Comparison of ENCODE assay signal across 8 mouse cellular contexts in genomic region chr16:22856773-22857172, GRCm38 (mm10). TPM values are rescaled to one million over a fixed set of nuclear protein-coding genes. Genes with fewer than 3 reads are reported as not detected.
DNase-seq lines count a peak whose midpoint lies in the region; ATAC-seq and TF ChIP-seq lines count a peak whose summit lies in the region.

No protein-coding gene starts in this region.

- no peaks in the 10 kb centered on the region for H3K27me3 ChIP-seq in kidney, embryonic 14.5 days (ENCODE audit: control insufficient read depth, insufficient read depth, low read length)
- no peaks in the 10 kb centered on the region for H3K27me3 ChIP-seq in hindbrain, embryonic 10.5 days (ENCODE audit: insufficient read depth, poor library complexity, severe bottlenecking)
- H3K27me3 ChIP-seq in midbrain, embryonic 11.5 days (ENCODE audit: control insufficient read depth, insufficient read depth, low read length), result no peaks in the 10 kb centered on the region; the same call in 1 of the 2 replicates

- peak overlapping the region; percentile 57 for H3K9ac ChIP-seq in kidney, embryonic 14.5 days (ENCODE audit: low read depth, low read length)
- peak overlapping the region; percentile 61 for H3K9ac ChIP-seq in midbrain, embryonic 11.5 days (ENCODE audit: low read length)

- DNase-seq in kidney, postnatal 10 days, result no peak
- DNase-seq in hindbrain, embryonic 10.5 days (ENCODE audit: low spot score), result no peak
- no peak for DNase-seq in midbrain, embryonic 11.5 days (ENCODE audit: low spot score, missing footprints)
- no peak for DNase-seq in B cell, adult 2 months
- DNase-seq in kidney, adult 18-20 months, result no peak
- no peak for DNase-seq in frontal cortex, postnatal 10 days (ENCODE audit: low spot score in 2 of 2)

- no peak for ATAC-seq in kidney, embryonic 14.5 days (ENCODE audit: low FRiP score, low TSS enrichment)
- ATAC-seq in midbrain, embryonic 11.5 days (ENCODE audit: low FRiP score), result no peak

- H3K9me3 ChIP-seq in kidney, embryonic 14.5 days (ENCODE audit: control insufficient read depth, low read length), result no peaks in the 10 kb centered on the region
- no peaks in the 10 kb centered on the region for H3K9me3 ChIP-seq in hindbrain, embryonic 10.5 days
- no peaks in the 10 kb centered on the region for H3K9me3 ChIP-seq in midbrain, embryonic 11.5 days (ENCODE audit: control insufficient read depth, low read length)

- H3K27ac ChIP-seq in kidney, embryonic 14.5 days (ENCODE audit: low read depth, low read length), result peak overlapping the region; percentile 4; the same call in 1 of the 2 replicates
- H3K27ac ChIP-seq in bone marrow, adult 2 months (ENCODE audit: control insufficient read depth, insufficient read depth, low read depth, low read length, poor library complexity), result peak overlapping the region; percentile 75
- H3K27ac ChIP-seq in hindbrain, embryonic 10.5 days, result peak overlapping the region; percentile 86
- H3K27ac ChIP-seq in midbrain, embryonic 11.5 days (ENCODE audit: low read depth, low read length), result no peak overlapping the region

- no peak for TF ChIP-seq CTCF in bone marrow, adult 2 months (IDR thresholded peaks at IDR 0.05; ENCODE audit: control insufficient read depth, insufficient read depth, low read length)

- H3K36me3 ChIP-seq in kidney, embryonic 14.5 days (ENCODE audit: control insufficient read depth, insufficient read depth, low read length), result peaks cover 4% of the 10 kb centered on the region; the same call in 1 of the 2 replicates
- peaks cover 25% of the 10 kb centered on the region for H3K36me3 ChIP-seq in hindbrain, embryonic 10.5 days
- H3K36me3 ChIP-seq in midbrain, embryonic 11.5 days (ENCODE audit: control insufficient read depth, insufficient read depth, low read length), result no peaks in the 10 kb centered on the region

- H3K4me1 ChIP-seq in kidney, embryonic 14.5 days (ENCODE audit: control insufficient read depth, insufficient read depth, low read length), result 0 out of 2 replicates have a peak, but pooled peaks cover 6% of the 10 kb centered on the region
- peaks cover 3% of the 10 kb centered on the region for H3K4me1 ChIP-seq in bone marrow, adult 2 months (ENCODE audit: control insufficient read depth, insufficient read depth, low read length)
- H3K4me1 ChIP-seq in hindbrain, embryonic 10.5 days (replicated peaks), result peaks cover 23% of the 10 kb centered on the region
- peaks cover 12% of the 10 kb centered on the region for H3K4me1 ChIP-seq in midbrain, embryonic 11.5 days (ENCODE audit: control insufficient read depth, insufficient read depth, low read length)

- peak overlapping the region; percentile 65 for H3K4me3 ChIP-seq in kidney, embryonic 14.5 days (ENCODE audit: low read length)
- H3K4me3 ChIP-seq in bone marrow, adult 2 months (replicated peaks; ENCODE audit: control insufficient read depth, low read depth, low read length), result peak overlapping the region; percentile 60
- peak overlapping the region; percentile 98 for H3K4me3 ChIP-seq in hindbrain, embryonic 10.5 days
- H3K4me3 ChIP-seq in midbrain, embryonic 11.5 days (ENCODE audit: low read depth, low read length), result peak overlapping the region; percentile 91

- WGBS in kidney, embryonic 14.5 days, result 9% methylated on average over 9 of the region's 9 CpGs
- WGBS in bone marrow, adult 2 months, result 6% methylated on average over 9 of the region's 9 CpGs
- 20% methylated on average over 9 of the region's 9 CpGs for WGBS in hindbrain, embryonic 10.5 days
- 18% methylated on average over 9 of the region's 9 CpGs for WGBS in midbrain, embryonic 11.5 days

- no peak for TF ChIP-seq POLR2A in bone marrow, adult 2 months (IDR thresholded peaks at IDR 0.05; ENCODE audit: borderline replicate concordance, control insufficient read depth, low read depth, low read length)

- peak overlapping the region; percentile 86 for H3K4me2 ChIP-seq in kidney, embryonic 14.5 days (replicated peaks; ENCODE audit: low read depth, low read length)
- peak overlapping the region; percentile 87 for H3K4me2 ChIP-seq in midbrain, embryonic 11.5 days

RNA-seq across cellular contexts. Expression of gene Tbccd1, which starts 0.7 kb away (rescaled TPM):
- 25.3 and 36.0 TPM in 2 replicates for polyA plus RNA-seq in kidney, embryonic 14.5 days (2014; fragmentation: Nextera tagmentation; extraction: Ambion mirVana)
- 12.3 and 15.6 TPM in 2 replicates for polyA plus RNA-seq in bone marrow, adult 2 months (2011; ENCODE audit: insufficient read depth, insufficient read length, low replicate concordance, missing spikeins)
- 32.3 and 37.6 TPM in 2 replicates for polyA plus RNA-seq in hindbrain, embryonic 10.5 days (2016; fragmentation: Nextera tagmentation; extraction: Ambion mirVana)
- 36.3 and 40.2 TPM in 2 replicates for polyA plus RNA-seq in midbrain, embryonic 11.5 days (2014; fragmentation: Nextera tagmentation; extraction: Ambion mirVana)

RNA-seq across cellular contexts. Expression of gene Dnajb11, which starts 0.9 kb away (rescaled TPM):
- 73.6 and 112 TPM in 2 replicates for polyA plus RNA-seq in kidney, embryonic 14.5 days (2014; fragmentation: Nextera tagmentation; extraction: Ambion mirVana)
- polyA plus RNA-seq in bone marrow, adult 2 months (2011; ENCODE audit: insufficient read depth, insufficient read length, low replicate concordance, missing spikeins), result 55.1 and 92.5 TPM in 2 replicates
- 93.2 and 98.3 TPM in 2 replicates for polyA plus RNA-seq in hindbrain, embryonic 10.5 days (2016; fragmentation: Nextera tagmentation; extraction: Ambion mirVana)
- 100 and 104 TPM in 2 replicates for polyA plus RNA-seq in midbrain, embryonic 11.5 days (2014; fragmentation: Nextera tagmentation; extraction: Ambion mirVana)

RNA-seq across cellular contexts. Expression of gene Ahsg, which starts 34.3 kb away (rescaled TPM):
- polyA plus RNA-seq in kidney, embryonic 14.5 days (2014; fragmentation: Nextera tagmentation; extraction: Ambion mirVana), result 0.31 and 1.1 TPM in 2 replicates
- 15.5 and 61.2 TPM in 2 replicates for polyA plus RNA-seq in bone marrow, adult 2 months (2011; ENCODE audit: insufficient read depth, insufficient read length, low replicate concordance, missing spikeins)
- polyA plus RNA-seq in hindbrain, embryonic 10.5 days (2016; fragmentation: Nextera tagmentation; extraction: Ambion mirVana), result 0.31 TPM in 1 of 2 replicates, not detected in the other
- 0.14 TPM in 1 of 2 replicates, not detected in the other for polyA plus RNA-seq in midbrain, embryonic 11.5 days (2014; fragmentation: Nextera tagmentation; extraction: Ambion mirVana)

RNA-seq across cellular contexts. Expression of gene Crygs, which starts 45.4 kb away (rescaled TPM):
- 0.26 TPM in 1 of 2 replicates, not detected in the other for polyA plus RNA-seq in kidney, embryonic 14.5 days (2014; fragmentation: Nextera tagmentation; extraction: Ambion mirVana)
- polyA plus RNA-seq in bone marrow, adult 2 months (2011; ENCODE audit: insufficient read depth, insufficient read length, low replicate concordance, missing spikeins), result not detected in 2 replicates
- polyA plus RNA-seq in hindbrain, embryonic 10.5 days (2016; fragmentation: Nextera tagmentation; extraction: Ambion mirVana), result 0.84 TPM in 1 of 2 replicates, not detected in the other
- polyA plus RNA-seq in midbrain, embryonic 11.5 days (2014; fragmentation: Nextera tagmentation; extraction: Ambion mirVana), result 0.26 TPM in 1 of 2 replicates, not detected in the other
